Mouse (Mus musculus) cerebellum, postnatal 4 days (tissue): ENCODE measurements around the gene Galr3.

Experiments
- DNase-seq, 2 experiments: peaks; one replicate each; pipeline ENCODE4 v3.0.0; 2022; ENCODE audit warnings: low spot score in 2 of 2, mixed read lengths in 1 of 2

Galr3 gene

GRCm38 (mm10) chr15:79051461-79052360 is 10.0 kb downstream of the Galr3 start:
- DNase-seq, result no peak

GRCm38 (mm10) chr15:79052366-79052765 is 10.7 kb downstream of the Galr3 start:
- no peak for DNase-seq

GRCm38 (mm10) chr15:79056601-79057000 is 14.9 kb downstream of the Galr3 start:
- no peak for DNase-seq

GRCm38 (mm10) chr15:79057850-79058249 is 16.2 kb downstream of the Galr3 start:
- no peak for DNase-seq

- DNase-seq, result no peak
Observed at GRCm38 (mm10) chr15:79060887-79061565, 19.3 kb downstream of the Galr3 start.

GRCm38 (mm10) chr15:79062376-79063159 is 20.9 kb downstream of the Galr3 start, which contains the start of gene Ankrd54:
Gene Ankrd54, minus strand, starts transcription at chr15:79062893.
- peak; percentile 93 to 96 for DNase-seq

GRCm38 (mm10) chr15:79063160-79063740 is 21.6 kb downstream of the Galr3 start:
- no peak for DNase-seq

GRCm38 (mm10) chr15:79065086-79065770 is 23.5 kb downstream of the Galr3 start:
- DNase-seq, result no peak

GRCm38 (mm10) chr15:79066276-79066675 is 24.6 kb downstream of the Galr3 start:
- DNase-seq, result no peak

- no peak for DNase-seq
Observed at GRCm38 (mm10) chr15:79067631-79068030, 25.9 kb downstream of the Galr3 start.

- DNase-seq, result no peak
Observed at GRCm38 (mm10) chr15:79068416-79068815, 26.7 kb downstream of the Galr3 start.

- DNase-seq, result no peak
Observed at GRCm38 (mm10) chr15:79071117-79072039, 29.7 kb downstream of the Galr3 start.

GRCm38 (mm10) chr15:79073752-79074151 is 32.1 kb downstream of the Galr3 start:
- DNase-seq, result no peak

GRCm38 (mm10) chr15:79074446-79074845 is 32.8 kb downstream of the Galr3 start:
- no peak for DNase-seq

GRCm38 (mm10) chr15:79074913-79075532 is 33.3 kb downstream of the Galr3 start, which contains the start of gene Eif3l:
Gene Eif3l, plus strand, starts transcription at chr15:79075179.
- peak; percentile 60 to 79 for DNase-seq

- DNase-seq, result no peak
Observed at GRCm38 (mm10) chr15:79075658-79076365, 34.1 kb downstream of the Galr3 start.

GRCm38 (mm10) chr15:79079567-79079966 is 37.9 kb downstream of the Galr3 start:
- DNase-seq, result no peak

GRCm38 (mm10) chr15:79092284-79092683 is 50.6 kb downstream of the Galr3 start:
- DNase-seq, result no peak
